Mouse (Mus musculus) spleen, adult 2 months (tissue): ENCODE data around the gene Dnah7b.
"Not testable (repeated sequence)": the region's sequence is repeated elsewhere in the genome, so short reads cannot be mapped to it uniquely, and the experiment has no call there.

Experiments
- CTCF ChIP-seq: fragments of 200-500 bp; IDR thresholded peaks from 2 replicates; pipeline ENCODE4 v1.5.1; 2011; ENCODE audit warnings: mild to moderate bottlenecking, inconsistent platforms; ENCODE audit not compliant: insufficient read depth, insufficient read length, insufficient replicate concordance; ENCODE audit errors: extremely low read depth
- POLR2A ChIP-seq: fragments of 200-500 bp; IDR thresholded peaks from 2 replicates; pipeline ENCODE4 v1.6.1; 2011; ENCODE audit warnings: low read depth, low read length, inconsistent platforms

DNA sequence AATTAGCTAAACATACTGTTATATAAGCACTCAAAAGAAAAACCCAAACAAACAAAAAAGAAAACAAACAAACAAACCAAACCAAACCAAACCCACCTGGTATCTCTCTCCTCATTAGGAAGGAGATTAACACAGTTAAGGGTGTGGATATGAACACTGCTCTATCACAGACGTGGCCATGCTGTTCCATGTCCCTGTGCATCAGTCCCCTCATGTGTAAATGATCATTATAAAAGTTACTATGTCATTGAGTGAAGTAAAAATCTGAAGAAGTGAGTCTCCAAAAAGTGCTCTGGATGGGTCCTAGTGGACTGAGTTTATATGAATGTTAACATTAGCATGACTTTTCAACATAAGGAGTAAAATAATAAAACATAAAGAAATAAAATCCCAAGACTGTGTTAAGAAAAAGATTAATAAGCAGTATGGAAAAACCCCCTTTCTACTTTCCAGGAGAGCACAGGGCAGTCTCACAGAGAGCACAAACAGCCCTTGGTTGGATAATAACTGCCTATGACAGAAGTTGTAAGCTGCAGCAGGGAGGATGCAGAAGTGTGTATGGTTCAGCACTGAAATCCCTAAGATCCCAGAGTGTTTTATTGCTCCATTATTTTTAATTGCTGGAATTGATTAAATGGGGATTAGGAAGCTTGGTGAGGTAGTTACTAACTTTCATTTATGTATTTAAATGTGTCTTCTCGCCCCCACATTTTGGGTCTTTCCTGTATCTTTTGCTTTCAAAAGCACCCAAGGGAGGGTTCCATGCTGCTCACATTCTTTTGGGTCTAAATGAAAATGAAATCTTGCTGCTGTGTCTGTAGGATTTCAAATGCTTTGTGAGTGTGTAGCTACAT lies 212.2 kb downstream of the Dnah7b start:
- not testable (repeated sequence) for TF ChIP-seq CTCF, POLR2A
